Mouse (Mus musculus): ENCODE results near the gene Nodal.

DNA sequence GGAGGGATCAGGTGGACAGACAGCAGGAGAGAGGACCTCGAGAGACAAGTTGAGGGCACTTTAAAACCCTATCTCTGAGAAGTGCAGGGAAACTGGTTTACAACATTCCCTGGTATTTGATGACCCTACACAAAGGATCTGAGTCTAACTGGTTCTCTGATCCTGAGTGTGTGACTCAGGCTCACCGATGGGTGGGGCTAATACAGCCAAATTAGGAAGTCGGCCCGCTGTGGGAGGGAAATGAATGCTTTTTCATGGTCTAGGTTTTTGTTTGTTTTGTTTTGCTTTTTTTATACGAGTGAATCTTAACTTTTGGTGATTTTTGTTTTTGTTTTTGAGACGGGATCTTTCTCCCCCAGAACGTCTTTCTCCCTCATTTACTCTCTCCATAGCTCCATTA lies 51.1 kb downstream of the Nodal start:
- TF ChIP-seq GATA1 (IDR thresholded peaks at IDR 0.05; ENCODE audit: low read length) (no peak), TAL1 (IDR thresholded peaks at IDR 0.05; ENCODE audit: low read length) (no peak)
